Mouse (Mus musculus) spleen, adult 2 months (tissue): ENCODE measurements around the gene Rnf144b.

Source experiments
- CTCF ChIP-seq: fragments of 200-500 bp; IDR thresholded peaks from 2 replicates; pipeline ENCODE4 v1.5.1; 2011; ENCODE audit warnings: mild to moderate bottlenecking, inconsistent platforms; ENCODE audit not compliant: insufficient read depth, insufficient read length, insufficient replicate concordance; ENCODE audit errors: extremely low read depth
- POLR2A ChIP-seq: fragments of 200-500 bp; IDR thresholded peaks from 2 replicates; pipeline ENCODE4 v1.6.1; 2011; ENCODE audit warnings: low read depth, low read length, inconsistent platforms

DNA sequence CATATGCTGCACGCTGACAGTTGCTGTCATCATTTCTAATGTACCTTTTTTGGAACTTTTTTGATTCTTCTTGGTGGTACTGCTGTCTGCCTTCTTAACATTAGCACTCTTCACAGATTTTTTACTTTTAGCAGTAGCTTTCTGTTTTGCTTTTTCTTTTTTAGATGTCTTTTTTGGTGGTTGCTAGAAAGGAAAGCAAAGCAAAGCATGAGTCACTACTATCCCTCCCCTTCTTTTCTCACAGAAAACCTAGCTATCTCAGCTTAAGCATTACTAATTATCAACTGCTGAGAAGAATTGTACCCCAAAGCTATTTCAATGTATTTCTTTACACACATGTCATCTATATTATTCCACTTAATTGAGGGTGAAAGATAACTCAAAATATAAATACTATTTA lies 34.0 kb upstream of the Rnf144b start:
- TF ChIP-seq CTCF: no peak
- TF ChIP-seq POLR2A: no peak
